Mouse (Mus musculus): ENCODE measurements around the gene Pde10a. TPM values are rescaled to one million over a fixed set of nuclear protein-coding genes. Genes with fewer than 3 reads are reported as not detected.

The Pde10a gene
- polyA plus RNA-seq, 1 experiment from 2014 or later = 1.9 TPM

GRCm38 (mm10) chr17:8493461-8493860 lies 31.7 kb upstream of the Pde10a start:
- H3K27ac ChIP-seq (ENCODE audit: low read length) = no peak overlapping the region
- no peak overlapping the region for H3K4me2 ChIP-seq (ENCODE audit: low read depth, low read length)
- H3K36me3 ChIP-seq (ENCODE audit: control insufficient read depth, insufficient read depth) = no peaks in the 10 kb centered on the region
- no peaks in the 10 kb centered on the region for H3K4me1 ChIP-seq (ENCODE audit: control insufficient read depth, insufficient read depth, low read length)
- H3K9me3 ChIP-seq (replicated peaks; ENCODE audit: control insufficient read depth, low read length) = no peaks in the 10 kb centered on the region; the same call in 1 of the 2 replicates
- no peak for ATAC-seq (replicated peaks; ENCODE audit: extremely low read depth, insufficient read depth, low FRiP score)
- no peak overlapping the region for H3K9ac ChIP-seq (ENCODE audit: low read length)
- no peak overlapping the region for H3K4me3 ChIP-seq (ENCODE audit: low read length)
- WGBS = 74% methylated on average over 4 of the region's 4 CpGs
- no peaks in the 10 kb centered on the region for H3K27me3 ChIP-seq (ENCODE audit: control insufficient read depth, insufficient read depth, low read length)

GRCm38 (mm10) chr17:8498151-8498550 lies 27.0 kb upstream of the Pde10a start:
- H3K4me2 ChIP-seq (ENCODE audit: low read depth, low read length) = no peak overlapping the region
- H3K4me3 ChIP-seq (ENCODE audit: low read length) = no peak overlapping the region
- H3K27me3 ChIP-seq (ENCODE audit: control insufficient read depth, insufficient read depth, low read length) = no peaks in the 10 kb centered on the region
- no peak overlapping the region for H3K27ac ChIP-seq (ENCODE audit: low read length)
- no peak for ATAC-seq (replicated peaks; ENCODE audit: extremely low read depth, insufficient read depth, low FRiP score)
- no peak overlapping the region for H3K9ac ChIP-seq (ENCODE audit: low read length)
- no peaks in the 10 kb centered on the region; the same call in 1 of the 2 replicates for H3K9me3 ChIP-seq (replicated peaks; ENCODE audit: control insufficient read depth, low read length)
- 68% methylated on average over 1 of the region's 1 CpGs for WGBS
- H3K36me3 ChIP-seq (ENCODE audit: control insufficient read depth, insufficient read depth) = no peaks in the 10 kb centered on the region
- no peaks in the 10 kb centered on the region for H3K4me1 ChIP-seq (ENCODE audit: control insufficient read depth, insufficient read depth, low read length)

GRCm38 (mm10) chr17:8498655-8499054 lies 26.5 kb upstream of the Pde10a start:
- WGBS = 53% methylated on average over 5 of the region's 5 CpGs
- Histone ChIP-seq H3K4me2 (ENCODE audit: low read depth, low read length) (no peak overlapping the region), H3K9ac (ENCODE audit: low read length) (no peak overlapping the region), H3K27me3 (ENCODE audit: control insufficient read depth, insufficient read depth, low read length) (no peaks in the 10 kb centered on the region), H3K9me3 (replicated peaks; ENCODE audit: control insufficient read depth, low read length) (no peaks in the 10 kb centered on the region; the same call in 1 of the 2 replicates), H3K36me3 (ENCODE audit: control insufficient read depth, insufficient read depth) (no peaks in the 10 kb centered on the region), H3K4me1 (ENCODE audit: control insufficient read depth, insufficient read depth, low read length) (no peaks in the 10 kb centered on the region), H3K27ac (ENCODE audit: low read length) (no peak overlapping the region), H3K4me3 (ENCODE audit: low read length) (no peak overlapping the region)
- ATAC-seq (replicated peaks; ENCODE audit: extremely low read depth, insufficient read depth, low FRiP score) = no peak

GRCm38 (mm10) chr17:8499564-8500117 lies 25.5 kb upstream of the Pde10a start:
- Histone ChIP-seq H3K27ac (ENCODE audit: low read length) (no peak overlapping the region), H3K27me3 (ENCODE audit: control insufficient read depth, insufficient read depth, low read length) (no peaks in the 10 kb centered on the region), H3K9ac (ENCODE audit: low read length) (no peak overlapping the region), H3K4me1 (ENCODE audit: control insufficient read depth, insufficient read depth, low read length) (no peaks in the 10 kb centered on the region), H3K36me3 (ENCODE audit: control insufficient read depth, insufficient read depth) (no peaks in the 10 kb centered on the region), H3K4me3 (ENCODE audit: low read length) (no peak overlapping the region), H3K4me2 (ENCODE audit: low read depth, low read length) (no peak overlapping the region), H3K9me3 (replicated peaks; ENCODE audit: control insufficient read depth, low read length) (no peaks in the 10 kb centered on the region)
- WGBS = 70% methylated on average over 4 of the region's 4 CpGs
- ATAC-seq (replicated peaks; ENCODE audit: extremely low read depth, insufficient read depth, low FRiP score) = no peak

- WGBS = 92% methylated on average over 3 of the region's 3 CpGs
- Histone ChIP-seq H3K4me2 (ENCODE audit: low read depth, low read length) (no peak overlapping the region), H3K4me1 (ENCODE audit: control insufficient read depth, insufficient read depth, low read length) (peaks cover 18% of the 10 kb centered on the region), H3K4me3 (ENCODE audit: low read length) (no peak overlapping the region), H3K9me3 (replicated peaks; ENCODE audit: control insufficient read depth, low read length) (no peaks in the 10 kb centered on the region), H3K27me3 (ENCODE audit: control insufficient read depth, insufficient read depth, low read length) (no peaks in the 10 kb centered on the region), H3K9ac (ENCODE audit: low read length) (no peak overlapping the region), H3K36me3 (ENCODE audit: control insufficient read depth, insufficient read depth) (no peaks in the 10 kb centered on the region), H3K27ac (ENCODE audit: low read length) (no peak overlapping the region)
- no peak for ATAC-seq (replicated peaks; ENCODE audit: extremely low read depth, insufficient read depth, low FRiP score)
Measured at GRCm38 (mm10) chr17:8504381-8504780, 20.8 kb upstream of the Pde10a start.

- Histone ChIP-seq H3K4me3 (ENCODE audit: low read length) (peak overlapping the region; percentile 47), H3K36me3 (ENCODE audit: control insufficient read depth, insufficient read depth) (no peaks in the 10 kb centered on the region), H3K27me3 (ENCODE audit: control insufficient read depth, insufficient read depth, low read length) (no peaks in the 10 kb centered on the region), H3K4me1 (ENCODE audit: control insufficient read depth, insufficient read depth, low read length) (peaks cover 18% of the 10 kb centered on the region), H3K27ac (ENCODE audit: low read length) (peak overlapping the region; percentile 34; the same call in 1 of the 2 replicates), H3K9me3 (replicated peaks; ENCODE audit: control insufficient read depth, low read length) (no peaks in the 10 kb centered on the region), H3K9ac (ENCODE audit: low read length) (peak overlapping the region; percentile 65), H3K4me2 (ENCODE audit: low read depth, low read length) (peak overlapping the region; percentile 73)
- ATAC-seq (replicated peaks; ENCODE audit: extremely low read depth, insufficient read depth, low FRiP score) = peak; percentile 87
- WGBS = 2% methylated on average over 20 of the region's 20 CpGs
Measured at GRCm38 (mm10) chr17:8505669-8506426, 19.3 kb upstream of the Pde10a start.

- no peaks in the 10 kb centered on the region for H3K9me3 ChIP-seq (replicated peaks; ENCODE audit: control insufficient read depth, low read length)
- no peak overlapping the region for H3K4me3 ChIP-seq (ENCODE audit: low read length)
- no peaks in the 10 kb centered on the region for H3K27me3 ChIP-seq (ENCODE audit: control insufficient read depth, insufficient read depth, low read length)
- H3K9ac ChIP-seq (ENCODE audit: low read length) = no peak overlapping the region
- no peak overlapping the region for H3K27ac ChIP-seq (ENCODE audit: low read length)
- WGBS = 67% methylated on average over 6 of the region's 6 CpGs
- ATAC-seq (replicated peaks; ENCODE audit: extremely low read depth, insufficient read depth, low FRiP score) = no peak
- H3K4me1 ChIP-seq (ENCODE audit: control insufficient read depth, insufficient read depth, low read length) = peaks cover 18% of the 10 kb centered on the region
- no peak overlapping the region for H3K4me2 ChIP-seq (ENCODE audit: low read depth, low read length)
- no peaks in the 10 kb centered on the region for H3K36me3 ChIP-seq (ENCODE audit: control insufficient read depth, insufficient read depth)
Measured at GRCm38 (mm10) chr17:8506726-8507125, 18.4 kb upstream of the Pde10a start.

GRCm38 (mm10) chr17:8507654-8508053 lies 17.5 kb upstream of the Pde10a start:
- ATAC-seq (replicated peaks; ENCODE audit: extremely low read depth, insufficient read depth, low FRiP score) = no peak
- Histone ChIP-seq H3K4me1 (ENCODE audit: control insufficient read depth, insufficient read depth, low read length) (peaks cover 18% of the 10 kb centered on the region), H3K4me2 (ENCODE audit: low read depth, low read length) (peak overlapping the region; percentile 63), H3K4me3 (ENCODE audit: low read length) (no peak overlapping the region; the same call in 1 of the 2 replicates), H3K27me3 (ENCODE audit: control insufficient read depth, insufficient read depth, low read length) (no peaks in the 10 kb centered on the region), H3K9me3 (replicated peaks; ENCODE audit: control insufficient read depth, low read length) (no peaks in the 10 kb centered on the region), H3K9ac (ENCODE audit: low read length) (peak overlapping the region; percentile 27; the same call in 1 of the 2 replicates), H3K36me3 (ENCODE audit: control insufficient read depth, insufficient read depth) (no peaks in the 10 kb centered on the region), H3K27ac (ENCODE audit: low read length) (no peak overlapping the region)
- 20% methylated on average over 3 of the region's 3 CpGs for WGBS
